Mouse (Mus musculus) heart, postnatal 0 days (tissue): ENCODE measurements around the gene Xcl1. TPM values are rescaled to one million over a fixed set of nuclear protein-coding genes. Genes with fewer than 3 reads are reported as not detected.
"Not testable (repeated sequence)": the region's sequence is repeated elsewhere in the genome, so short reads cannot be mapped to it uniquely, and the experiment has no call there.

Experiments used
- ATAC-seq: fragments of 200-750 bp; cut with Nextera tagmentation; 2 replicates; pipeline ENCODE4 v1.8.0; 2017; ENCODE audit warnings: low read depth, moderate number of reproducible peaks, moderate library complexity; ENCODE audit not compliant: insufficient read depth
- DNase-seq: peaks from one replicate; pipeline ENCODE4 v3.0.0-alpha.2; 2016; ENCODE audit warnings: low spot score
- H3K27ac ChIP-seq: fragments of 300-500 bp; sonication (generic); 2 replicates; pipeline ENCODE4 v1.5.1; 2014; ENCODE audit warnings: low read depth, mild to moderate bottlenecking
- H3K27me3 ChIP-seq: fragments of 300-500 bp; sonication (generic); 2 replicates; pipeline ENCODE4 v1.6.1; 2014; ENCODE audit warnings: low read length, mixed read lengths; ENCODE audit not compliant: control insufficient read depth, insufficient read depth
- H3K36me3 ChIP-seq: fragments of 300-500 bp; sonication (generic); replicated peaks from 2 replicates; pipeline ENCODE4 v1.6.1; 2014; ENCODE audit warnings: low read length, mixed read lengths; ENCODE audit not compliant: control insufficient read depth, insufficient read depth
- H3K4me1 ChIP-seq: fragments of 300-500 bp; sonication (generic); 2 replicates; pipeline ENCODE4 v1.6.1; 2014; ENCODE audit warnings: antibody characterized with exemption; ENCODE audit not compliant: control insufficient read depth, insufficient read depth
- H3K4me2 ChIP-seq: fragments of 300-500 bp; sonication (generic); 2 replicates; pipeline ENCODE4 v1.6.1; 2014; ENCODE audit warnings: low read depth, mild to moderate bottlenecking, low read length, moderate library complexity
- H3K4me3 ChIP-seq: fragments of 300-500 bp; sonication (generic); 2 replicates; pipeline ENCODE4 v1.5.1; 2014; ENCODE audit warnings: low read depth, low read length
- H3K9ac ChIP-seq: fragments of 300-500 bp; sonication (generic); replicated peaks from 2 replicates; pipeline ENCODE4 v1.6.1; 2014; ENCODE audit warnings: low read depth, low read length, mixed read lengths
- H3K9me3 ChIP-seq: fragments of 300-500 bp; sonication (generic); replicated peaks from 2 replicates; pipeline ENCODE4 v1.6.1; 2016; ENCODE audit warnings: low read length; ENCODE audit not compliant: control insufficient read depth
- CTCF ChIP-seq: IDR thresholded peaks from 2 replicates; pipeline ENCODE4 v1.5.1; 2016; ENCODE audit warnings: antibody characterized with exemption, control low read depth, low read depth
- EP300 ChIP-seq: IDR thresholded peaks from 2 replicates; pipeline ENCODE4 v1.6.1; 2016; ENCODE audit warnings: antibody characterized with exemption, low read depth
- WGBS: fragments of 180-500 bp; shearing (Covaris S2); extraction: QIAGEN DNeasy Blood & Tissue Kit; methylation state at CpG from one replicate; pipeline ENCODE4 v1.1.7; 2014; 5-methylcytosine and 5-hydroxymethylcytosine counted together
- polyA plus RNA-seq: library from polyadenylated mRNA; unstranded; fragments of >200 nt; fragmentation: Nextera tagmentation; extraction: Ambion mirVana; gene quantifications from 2 replicates; pipeline ENCODE4 v1.2.1, GENCODE M21; 2015
- total RNA-seq: library from RNA; depleted of rRNA; stranded (reverse); fragments of >200 nt; gene quantifications from 2 replicates; pipeline ENCODE4 v1.2.3, GENCODE M21; 2014; ENCODE audit warnings: low replicate concordance; rRNA removed

Xcl1 gene
- total RNA-seq (not detected in 2 replicates), polyA plus RNA-seq (not detected in 2 replicates)

DNA sequence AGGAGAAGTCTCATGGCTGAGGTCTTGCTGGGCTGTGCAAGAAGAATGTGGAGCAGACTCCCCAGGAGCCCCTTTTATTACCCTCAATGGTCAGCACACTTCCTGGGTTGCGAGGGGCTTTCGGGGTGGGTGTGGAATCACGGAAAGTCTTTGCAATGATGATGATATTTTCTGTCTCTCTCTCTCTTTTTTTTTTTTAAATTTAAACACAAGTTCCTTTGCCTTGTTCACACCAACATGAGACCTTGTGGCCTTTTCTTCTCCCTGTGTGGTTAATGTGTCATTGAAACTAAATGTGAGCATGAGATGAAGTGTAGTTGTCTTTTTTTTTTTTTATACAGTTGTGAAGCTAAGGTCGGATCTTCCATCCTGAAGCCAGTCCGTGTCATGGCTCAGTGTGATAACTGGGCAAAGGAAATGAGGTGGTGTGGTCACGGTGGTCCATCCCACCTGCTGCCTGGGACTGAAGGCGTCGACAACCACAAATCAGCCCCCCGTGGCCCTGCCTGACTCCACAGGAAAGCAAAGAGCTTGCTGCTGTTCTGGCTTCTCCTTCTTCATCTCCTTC, at the start of gene Xcl1:
Gene Xcl1, minus strand, starts transcription at position 51 of the 568 bp plus-strand sequence.
- Histone ChIP-seq H3K4me1 (no peaks in the 10 kb centered on the region), H3K4me2 (no peak within 1 kb of the TSS), H3K27me3 (no peaks in the 10 kb centered on the region), H3K27ac (no peak within 1 kb of the TSS), H3K9ac (no peak within 1 kb of the TSS), H3K9me3 (no peaks in the 10 kb centered on the region), H3K4me3 (no peak within 1 kb of the TSS), H3K36me3 (no peaks in the 10 kb centered on the region)
- DNase-seq (no peak), ATAC-seq (no peak)
- no peak for TF ChIP-seq EP300
- no peak for TF ChIP-seq CTCF
- WGBS = 53% methylated on average over 9 of the region's 9 CpGs

DNA sequence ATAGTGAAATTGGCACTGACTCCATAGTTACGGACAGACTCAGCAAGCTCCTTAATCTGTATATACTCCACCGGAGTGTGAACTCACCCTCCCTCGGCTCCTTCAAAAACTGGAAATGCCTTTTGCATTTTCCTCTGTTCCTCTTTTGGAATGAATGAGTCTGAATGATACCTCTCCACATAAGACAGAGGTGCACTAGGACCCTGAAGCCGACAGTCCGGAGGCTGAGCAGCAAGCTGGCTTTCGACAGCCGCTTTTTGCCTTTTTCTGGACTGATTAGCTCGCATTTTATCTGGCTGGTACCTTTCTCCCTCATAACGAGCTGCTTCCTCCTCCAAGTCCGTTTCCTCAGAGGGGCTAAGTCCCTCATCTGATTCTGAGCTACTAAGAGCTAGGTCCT, 49.4 kb upstream of the Xcl1 start:
- not testable (repeated sequence) for H3K36me3 ChIP-seq, H3K4me3 ChIP-seq, H3K4me2 ChIP-seq, H3K9me3 ChIP-seq, DNase-seq, H3K27me3 ChIP-seq, H3K27ac ChIP-seq, H3K4me1 ChIP-seq, ATAC-seq, H3K9ac ChIP-seq
- 78% methylated on average over 10 of the region's 10 CpGs for WGBS

DNA sequence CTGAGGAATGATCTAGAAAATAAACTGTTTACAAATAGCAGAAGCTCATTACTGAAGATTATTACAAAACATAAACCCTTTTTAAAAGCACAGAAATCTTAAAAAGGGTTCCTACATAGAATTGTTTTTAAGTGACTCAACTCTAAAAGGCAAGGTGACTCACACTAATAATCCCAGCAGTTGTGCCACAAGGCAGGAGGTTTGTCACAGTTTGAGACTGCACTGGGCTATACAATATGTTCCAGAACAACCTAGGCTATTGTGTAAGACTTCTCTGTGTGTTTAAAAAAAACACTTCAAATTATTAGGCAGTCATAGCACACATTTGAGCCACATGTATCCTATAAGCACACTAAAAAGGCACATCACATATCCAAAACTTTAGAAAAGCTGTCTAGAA, 42.0 kb upstream of the Xcl1 start:
- no peak for TF ChIP-seq EP300
- TF ChIP-seq CTCF = no peak
- no peak for ATAC-seq
- DNase-seq = no peak
- no peak overlapping the region for H3K4me2 ChIP-seq
- H3K4me1 ChIP-seq = no peaks in the 10 kb centered on the region
- no peak overlapping the region for H3K27ac ChIP-seq
- H3K36me3 ChIP-seq = no peaks in the 10 kb centered on the region
- H3K9me3 ChIP-seq = no peaks in the 10 kb centered on the region
- no peaks in the 10 kb centered on the region for H3K27me3 ChIP-seq
- H3K9ac ChIP-seq = no peak overlapping the region
- H3K4me3 ChIP-seq = no peak overlapping the region

DNA sequence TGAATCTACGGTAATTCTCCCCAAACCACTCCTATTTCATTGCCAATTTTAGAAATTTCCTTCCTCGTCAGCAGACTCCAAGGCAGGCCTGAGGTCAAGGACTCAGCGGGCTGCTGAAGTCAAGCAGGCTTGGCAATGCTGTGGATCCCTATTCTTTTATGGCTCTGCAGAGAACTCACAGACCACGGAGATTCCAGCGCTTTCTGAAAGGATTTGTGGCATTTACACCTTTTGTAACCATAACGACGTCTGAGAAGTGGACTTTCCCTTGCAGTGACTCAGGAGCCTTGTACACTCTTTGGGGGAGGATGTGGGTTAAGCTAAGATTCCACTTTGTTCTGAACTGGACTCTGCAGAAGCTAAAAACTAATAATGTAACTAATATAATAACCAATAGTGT, 40.4 kb upstream of the Xcl1 start:
- Histone ChIP-seq H3K36me3 (no peaks in the 10 kb centered on the region), H3K27me3 (no peaks in the 10 kb centered on the region), H3K4me3 (no peak overlapping the region), H3K4me2 (no peak overlapping the region), H3K4me1 (no peaks in the 10 kb centered on the region), H3K27ac (no peak overlapping the region), H3K9me3 (no peaks in the 10 kb centered on the region), H3K9ac (no peak overlapping the region)
- TF ChIP-seq EP300 (no peak), CTCF (no peak)
- DNase-seq = no peak
- WGBS = 71% methylated on average over 7 of the region's 7 CpGs
- ATAC-seq = no peak

DNA sequence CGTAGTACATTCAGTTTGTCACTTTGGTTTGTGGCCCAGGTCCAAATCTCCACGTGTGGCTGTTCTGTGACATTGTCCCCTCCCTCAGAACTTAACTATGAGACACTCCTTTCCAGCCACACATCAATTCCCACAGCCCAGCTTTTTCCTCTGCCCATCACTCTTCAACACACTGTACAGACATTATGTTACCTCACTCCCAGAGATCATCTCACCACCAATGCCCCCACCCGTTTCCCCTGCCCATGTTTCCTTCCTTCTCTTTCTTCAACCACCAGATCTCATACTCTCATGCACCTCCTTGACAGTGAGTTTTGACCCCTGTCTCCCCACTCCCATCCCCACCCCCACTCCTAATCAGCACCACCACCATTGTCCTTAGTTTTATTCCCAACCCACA, 39.9 kb upstream of the Xcl1 start:
- Histone ChIP-seq H3K9me3 (no peaks in the 10 kb centered on the region), H3K4me2 (no peak overlapping the region), H3K4me1 (no peaks in the 10 kb centered on the region), H3K27ac (no peak overlapping the region), H3K27me3 (no peaks in the 10 kb centered on the region), H3K4me3 (no peak overlapping the region), H3K9ac (no peak overlapping the region), H3K36me3 (no peaks in the 10 kb centered on the region)
- no peak for DNase-seq
- TF ChIP-seq EP300 = no peak
- no peak for TF ChIP-seq CTCF
- 68% methylated on average over 3 of the region's 3 CpGs for WGBS
- no peak for ATAC-seq

DNA sequence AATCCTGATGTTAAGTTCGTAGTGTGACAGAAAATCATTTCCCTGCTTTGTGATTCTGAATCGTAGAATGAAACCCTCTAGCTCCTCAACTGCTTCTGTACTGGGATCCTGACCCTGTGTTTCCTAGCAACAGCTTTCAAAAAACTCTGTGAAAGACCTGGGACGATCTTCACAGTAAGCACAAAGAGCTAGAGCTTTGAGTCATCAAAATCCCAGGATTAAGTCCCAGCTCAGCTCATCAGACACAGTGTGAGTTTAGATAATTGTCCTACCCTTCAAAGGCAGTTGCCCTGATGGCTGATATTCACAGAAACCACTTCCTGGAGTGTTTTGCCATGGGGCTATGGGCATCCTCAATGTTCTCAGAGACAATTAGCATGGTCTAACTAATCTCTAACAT, 38.5 kb upstream of the Xcl1 start:
- Histone ChIP-seq H3K4me3 (no peak overlapping the region), H3K36me3 (no peaks in the 10 kb centered on the region), H3K9ac (no peak overlapping the region), H3K27ac (no peak overlapping the region), H3K4me2 (no peak overlapping the region), H3K27me3 (no peaks in the 10 kb centered on the region), H3K4me1 (no peaks in the 10 kb centered on the region), H3K9me3 (no peaks in the 10 kb centered on the region)
- no peak for DNase-seq
- TF ChIP-seq CTCF (no peak), EP300 (no peak)
- ATAC-seq = no peak
- WGBS = 51% methylated on average over 3 of the region's 3 CpGs
